Mouse (Mus musculus): ENCODE results near the gene Vill.

Vill gene

DNA sequence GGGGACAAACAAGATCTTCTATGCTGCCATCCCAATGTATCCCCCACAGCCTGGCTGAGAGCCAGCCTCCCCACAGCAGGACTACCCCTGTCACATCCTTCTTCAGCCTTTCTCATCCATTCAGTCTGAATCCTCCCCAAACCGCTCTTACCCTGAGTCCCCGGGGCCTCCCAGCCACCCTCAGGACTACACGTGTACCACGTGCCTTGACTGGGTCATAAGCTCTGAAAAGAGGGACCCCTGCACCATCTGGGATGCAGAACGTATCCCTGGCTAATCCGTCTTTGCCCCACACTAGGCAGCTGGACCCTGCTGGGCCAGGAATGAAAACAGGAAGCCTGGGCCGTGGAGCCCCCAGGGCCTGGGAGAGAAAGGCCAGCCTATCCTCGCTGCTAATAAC is 29.5 kb downstream of the Vill start:
- DNase-seq: no peak

DNA sequence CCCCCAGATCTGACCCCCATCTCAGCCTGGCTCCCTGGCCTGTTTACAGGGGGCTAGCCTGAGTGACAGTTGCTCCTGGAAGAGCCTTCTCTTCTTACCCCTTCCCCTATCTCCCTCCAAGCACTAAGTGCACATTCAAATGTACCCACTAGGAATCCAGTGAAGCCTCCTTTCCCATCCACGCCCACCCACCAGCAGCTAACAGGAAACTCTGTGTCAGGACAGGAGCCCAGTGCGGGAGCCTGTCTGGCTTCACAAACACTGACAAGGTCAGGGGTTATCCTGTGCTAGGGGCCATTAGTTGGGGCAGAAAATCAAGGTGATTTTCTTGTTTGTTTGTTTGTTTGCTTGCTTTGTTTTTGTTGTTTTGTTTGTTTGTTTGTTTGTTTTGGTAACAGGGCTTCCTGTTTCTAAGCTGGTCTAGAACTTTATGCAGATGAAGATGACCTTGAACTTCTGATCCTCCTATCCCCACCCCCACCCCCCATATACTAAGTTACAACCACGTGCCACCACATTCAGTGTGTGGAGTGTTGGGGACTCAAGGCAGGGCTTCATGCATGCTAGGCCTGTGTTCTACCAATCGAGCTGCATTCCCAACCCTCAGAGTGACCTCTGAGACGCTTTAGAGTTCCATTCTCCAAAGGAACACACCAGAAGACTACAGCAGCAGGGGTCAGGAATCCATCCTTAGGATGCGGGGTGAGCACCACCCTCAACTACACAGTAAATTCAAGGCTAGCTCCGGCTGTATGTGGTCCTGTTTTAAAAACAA is 30.3 kb downstream of the Vill start:
- no peak for DNase-seq

DNA sequence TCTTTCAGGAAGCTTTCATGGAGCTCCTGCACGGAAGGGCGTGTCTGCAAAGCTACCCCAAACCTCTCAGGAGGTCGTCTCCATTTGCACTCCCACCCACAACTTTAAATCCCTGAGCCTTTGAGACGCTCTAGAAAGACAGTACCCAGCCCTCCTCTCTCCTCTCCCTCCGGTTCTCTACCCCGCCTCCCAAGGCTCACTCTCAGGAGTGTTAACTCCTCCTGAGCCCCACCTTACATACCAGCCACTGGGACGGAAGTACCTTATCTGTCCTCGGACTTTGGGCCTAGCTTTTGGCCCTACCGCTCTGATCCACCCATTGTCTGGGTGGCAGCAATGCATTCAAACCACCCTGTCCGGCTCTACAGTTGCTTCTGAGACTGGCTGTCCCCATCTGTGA is 31.4 kb downstream of the Vill start:
- no peak for DNase-seq

DNA sequence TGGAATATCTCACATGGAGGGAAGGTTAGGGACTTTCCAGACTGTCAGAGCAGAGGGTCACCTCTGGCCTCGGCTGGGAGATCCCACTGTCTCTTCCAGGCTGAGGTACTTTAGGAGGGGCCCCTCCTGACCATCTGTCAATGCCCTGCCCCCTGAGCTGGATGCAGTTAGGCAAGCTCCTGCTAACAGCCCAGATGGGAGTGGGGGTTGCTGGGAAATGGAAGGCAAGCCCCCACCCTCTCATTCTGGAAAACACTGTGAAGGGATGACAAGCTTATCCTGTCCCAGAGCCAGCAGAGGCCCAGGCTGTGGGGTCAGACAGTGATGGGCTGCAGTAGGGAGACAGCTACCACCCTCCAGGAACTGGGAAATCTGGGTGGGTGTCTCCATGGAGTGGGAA is 33.9 kb downstream of the Vill start:
- no peak for DNase-seq

GRCm38 (mm10) chr9:119087309-119087708 is 34.7 kb downstream of the Vill start:
- DNase-seq: no peak

GRCm38 (mm10) chr9:119088148-119088801 is 35.7 kb downstream of the Vill start:
- peak; percentile 93 to 96 for DNase-seq

DNA sequence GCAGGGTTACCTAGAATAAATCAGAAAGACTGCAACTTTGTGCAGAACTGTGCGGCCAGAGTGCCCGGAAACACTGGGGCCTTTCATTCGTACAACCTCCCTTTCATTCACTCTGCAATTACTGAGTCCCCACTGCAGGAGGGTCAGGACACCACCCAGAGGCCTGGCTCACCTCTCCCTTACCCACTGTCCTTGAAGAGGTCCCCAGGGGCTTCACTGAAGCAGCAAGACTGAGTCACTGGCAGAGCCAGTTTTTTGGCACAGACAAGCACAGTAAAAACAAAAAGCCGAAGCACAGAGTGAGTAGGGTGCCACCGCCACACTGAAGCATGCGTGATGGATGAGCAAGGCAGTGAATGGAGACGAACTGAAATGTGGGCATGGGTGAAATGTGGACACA is 36.9 kb downstream of the Vill start:
- DNase-seq: no peak

DNA sequence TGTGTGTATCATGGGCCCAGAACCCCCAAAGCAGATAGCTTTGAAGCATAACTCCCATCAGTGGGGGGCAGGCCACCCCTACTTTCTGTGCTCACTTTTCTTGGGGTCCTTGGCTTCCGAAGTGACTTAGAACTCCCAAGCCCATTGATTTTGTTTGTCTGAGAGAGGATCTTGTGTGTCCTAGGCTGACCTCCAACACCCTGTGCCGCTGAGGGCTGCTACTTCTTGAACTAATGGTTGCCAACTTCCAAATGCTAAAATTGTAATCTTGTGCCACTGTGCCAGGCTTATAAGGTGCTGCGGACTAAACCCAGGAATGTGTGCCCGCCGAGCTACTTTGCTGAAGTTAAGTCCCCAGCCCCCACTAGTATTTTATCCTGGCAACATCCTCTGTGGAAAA is 37.9 kb downstream of the Vill start:
- DNase-seq: no peak

DNA sequence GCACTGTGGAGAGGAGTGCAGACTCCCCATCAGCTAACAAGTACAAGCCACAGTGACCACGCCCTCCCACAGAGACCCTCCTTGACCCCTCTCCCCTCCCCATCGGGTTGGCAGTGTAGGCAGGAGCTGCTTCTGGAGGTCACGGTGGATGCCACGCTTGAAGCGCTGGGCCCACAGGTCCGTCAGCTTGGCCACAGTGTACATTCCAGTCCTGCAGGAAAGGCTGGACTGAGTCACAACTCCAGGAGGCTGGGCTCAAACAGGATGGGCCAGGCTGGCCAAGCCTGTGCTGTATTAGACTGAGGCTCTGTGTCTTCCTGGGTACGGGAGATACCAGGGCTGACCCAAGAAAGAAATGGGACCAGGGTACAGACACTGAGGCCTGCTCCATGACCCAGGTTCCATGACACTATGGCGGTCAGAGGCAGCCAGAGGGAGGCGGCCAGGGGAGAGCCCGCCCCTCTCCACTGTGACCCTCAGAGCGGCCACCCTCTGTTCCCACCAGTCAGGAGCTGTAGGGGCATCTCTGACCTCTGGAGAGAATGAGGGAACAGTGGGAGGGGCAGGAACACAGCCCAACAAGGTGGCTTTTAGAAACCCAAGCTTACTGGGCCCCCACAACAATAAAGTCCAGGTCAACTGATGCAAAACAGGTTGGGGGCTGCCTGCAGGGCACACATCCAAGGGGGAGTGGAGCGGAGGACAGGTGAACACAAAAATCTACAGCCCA is 39.2 kb downstream of the Vill start:
- no peak for DNase-seq

DNA sequence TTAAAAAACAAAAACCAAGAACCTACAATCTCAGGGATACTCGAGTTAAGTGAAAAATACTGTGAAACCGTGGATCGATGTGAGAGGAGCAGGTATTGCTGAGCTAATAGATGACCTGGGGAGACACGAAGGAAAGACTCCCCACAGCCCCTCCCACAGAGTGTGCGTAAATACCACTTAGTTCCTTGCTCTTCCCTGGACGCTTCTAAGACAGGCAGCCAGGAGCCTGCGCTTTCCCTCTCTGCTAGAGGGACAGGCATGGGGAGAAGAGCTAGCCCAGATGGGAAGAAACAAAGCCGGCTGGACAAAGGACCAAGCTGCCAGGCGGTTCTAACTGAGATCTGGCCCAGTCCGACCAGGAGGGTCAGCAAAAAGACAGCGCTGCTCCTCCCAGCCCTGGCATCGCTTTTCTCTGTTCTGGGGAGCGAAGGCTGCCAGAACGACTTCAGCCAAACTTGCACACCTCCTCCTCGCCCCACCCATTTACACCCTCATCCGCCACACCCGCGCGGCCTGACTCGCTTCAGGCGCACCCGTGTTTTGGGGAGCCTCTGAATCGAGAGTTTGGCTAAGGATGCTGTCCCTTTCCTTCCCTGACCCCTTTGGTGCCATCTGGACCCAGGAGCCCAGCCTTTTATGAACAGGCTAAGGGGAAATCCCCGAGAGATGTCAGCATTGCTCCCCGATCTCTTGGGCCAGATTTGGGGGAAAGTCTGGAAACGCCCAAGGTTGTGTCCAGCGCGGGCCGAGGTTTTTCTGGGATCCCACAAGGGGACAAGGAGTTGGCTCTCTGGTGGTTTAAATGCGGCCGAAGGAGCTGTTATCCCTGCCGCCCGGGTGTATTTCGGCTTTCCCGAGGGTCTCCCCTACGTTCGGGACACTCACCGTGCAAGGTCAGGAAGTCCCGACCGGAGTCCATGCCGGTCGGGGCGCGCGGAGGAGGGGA is 40.2 kb downstream of the Vill start:
- DNase-seq: peak; percentile 27 to 45

- peak; percentile 89 to 94 for DNase-seq
Measured at GRCm38 (mm10) chr9:119093419-119094295, 41.1 kb downstream of the Vill start, which contains the start of gene Plcd1. TSS of gene Plcd1 (minus strand) at chr9:119093502.

DNA sequence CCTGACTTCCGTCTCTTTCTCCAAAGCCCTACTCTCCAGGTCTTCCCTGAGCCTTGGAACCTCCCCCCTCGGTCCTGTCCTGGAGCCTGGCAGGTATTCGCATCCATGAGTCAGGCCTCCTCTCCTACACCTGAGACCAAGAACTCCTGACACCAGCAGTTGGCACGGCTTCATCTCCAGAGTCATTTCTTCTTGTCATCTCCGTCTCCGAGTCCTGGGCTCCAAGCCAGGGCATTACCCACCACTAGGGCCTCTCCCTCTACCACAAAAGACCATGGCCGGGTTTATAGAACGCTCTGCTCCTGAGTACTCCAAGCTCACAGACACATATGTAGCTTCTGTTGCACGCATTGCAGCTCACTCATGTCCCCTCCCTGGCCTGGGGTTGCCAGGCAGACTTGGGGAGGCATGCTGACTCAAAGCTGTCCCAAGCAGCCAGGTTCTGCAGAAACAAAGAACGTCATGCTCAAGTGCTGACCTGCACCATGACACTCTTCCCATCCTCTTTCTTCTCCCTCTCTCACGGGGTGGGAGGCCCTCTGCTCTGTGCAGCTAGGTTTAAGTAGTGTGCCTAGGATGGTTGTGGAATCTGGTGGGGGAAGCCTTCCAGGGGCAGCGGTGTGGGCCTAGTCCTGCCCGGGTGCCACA is 42.0 kb downstream of the Vill start:
- no peak for DNase-seq

GRCm38 (mm10) chr9:119100177-119100898 is 47.8 kb downstream of the Vill start:
- peak; percentile 46 to 55 for DNase-seq

DNA sequence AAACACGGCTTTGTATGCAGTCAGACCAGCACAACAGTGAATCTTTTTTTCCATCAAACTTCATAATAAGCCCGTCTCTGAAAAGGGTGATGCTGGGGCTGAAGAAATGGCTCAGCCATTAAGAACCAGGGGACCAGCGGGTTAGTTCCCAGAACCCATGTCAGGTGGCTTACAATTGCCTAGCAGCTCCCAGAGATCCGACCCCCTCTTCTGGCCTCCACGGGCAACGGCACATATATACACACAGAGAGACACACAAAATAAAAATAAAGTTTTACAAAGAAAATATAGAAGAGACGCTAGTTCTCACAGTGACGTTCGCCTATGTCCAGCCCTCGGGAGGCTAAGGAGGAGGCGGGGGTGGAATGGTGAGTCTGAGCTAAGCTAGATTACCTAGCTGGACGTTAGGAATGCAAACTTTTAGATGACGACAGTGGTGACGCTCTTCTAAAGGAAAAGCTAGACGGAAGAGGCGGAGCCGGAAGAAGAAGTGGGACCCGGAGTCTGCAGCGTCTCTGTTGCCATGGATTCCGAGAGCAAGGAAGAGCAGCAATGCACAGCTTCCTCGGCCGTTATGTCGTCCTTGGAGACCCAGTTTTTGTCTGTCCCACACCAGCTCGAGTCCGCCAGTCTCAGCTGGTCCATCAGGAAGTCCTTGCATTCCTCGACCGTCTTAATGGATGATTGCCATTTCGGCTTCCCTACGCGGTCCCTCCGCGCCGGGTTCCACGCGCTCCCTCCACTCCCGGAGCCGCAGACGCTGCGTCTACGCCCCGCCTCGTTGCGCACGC is 49.6 kb downstream of the Vill start, which contains the start of gene Dlec1:
Gene Dlec1, plus strand, starts transcription at position 487 of the 791 bp plus-strand sequence.
- DNase-seq: peak; percentile 78 to 81

- DNase-seq: no peak
Measured at GRCm38 (mm10) chr9:119102783-119103113, 50.2 kb downstream of the Vill start.

- DNase-seq: no peak
Measured at GRCm38 (mm10) chr9:119107566-119107965, 55.0 kb downstream of the Vill start.

DNA sequence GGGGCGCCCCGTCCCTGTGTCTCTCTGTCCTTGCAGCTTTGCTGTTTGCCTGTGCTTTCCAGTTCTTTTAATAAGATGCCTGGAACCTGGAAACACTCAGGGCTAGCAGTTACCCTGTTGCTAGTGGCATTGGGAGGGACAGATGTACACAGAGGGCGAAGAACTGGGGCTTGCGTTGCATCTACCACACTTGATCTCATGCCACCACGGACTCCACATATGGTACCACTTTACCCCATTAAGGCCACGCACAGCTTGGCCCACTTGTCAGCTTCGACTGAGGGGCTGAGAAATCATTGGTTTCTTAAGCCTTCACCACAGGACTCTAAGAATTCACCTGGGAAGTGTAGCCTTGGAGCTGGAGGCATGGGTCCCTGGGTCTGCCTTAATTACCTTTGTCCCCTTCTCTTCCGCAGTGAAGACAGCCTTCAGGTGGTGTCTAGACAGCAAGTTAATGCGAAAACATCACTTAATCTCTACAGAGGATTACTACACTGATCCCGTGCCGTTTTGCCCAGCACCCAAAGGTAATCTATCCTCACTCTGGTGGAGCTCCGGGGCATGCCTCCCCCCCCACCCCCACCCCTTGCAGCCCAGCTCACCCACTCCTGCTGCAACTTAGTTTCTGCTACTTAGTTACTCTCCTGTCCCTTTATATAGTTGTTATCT is 57.2 kb downstream of the Vill start:
- DNase-seq: no peak

DNA sequence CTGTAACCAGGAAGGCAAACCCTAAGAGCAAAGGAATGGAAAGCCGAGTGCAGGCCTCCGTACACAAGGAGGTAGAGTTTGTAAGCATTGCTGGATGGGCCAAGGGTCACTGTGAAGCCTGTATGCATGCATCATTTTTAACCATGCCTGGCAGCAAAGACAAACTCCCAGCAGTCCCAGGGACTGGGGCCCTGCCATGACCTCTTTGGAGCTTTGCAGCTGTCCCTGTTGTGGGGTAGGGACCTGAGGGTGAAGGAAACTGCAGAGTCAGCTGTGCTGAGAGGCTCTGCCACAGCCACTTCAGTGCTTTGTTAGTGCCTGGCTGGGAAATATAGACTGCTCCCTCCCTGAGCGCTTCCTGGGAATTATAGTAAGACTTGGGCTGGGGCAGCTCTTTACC is 58.1 kb downstream of the Vill start:
- no peak for DNase-seq

DNA sequence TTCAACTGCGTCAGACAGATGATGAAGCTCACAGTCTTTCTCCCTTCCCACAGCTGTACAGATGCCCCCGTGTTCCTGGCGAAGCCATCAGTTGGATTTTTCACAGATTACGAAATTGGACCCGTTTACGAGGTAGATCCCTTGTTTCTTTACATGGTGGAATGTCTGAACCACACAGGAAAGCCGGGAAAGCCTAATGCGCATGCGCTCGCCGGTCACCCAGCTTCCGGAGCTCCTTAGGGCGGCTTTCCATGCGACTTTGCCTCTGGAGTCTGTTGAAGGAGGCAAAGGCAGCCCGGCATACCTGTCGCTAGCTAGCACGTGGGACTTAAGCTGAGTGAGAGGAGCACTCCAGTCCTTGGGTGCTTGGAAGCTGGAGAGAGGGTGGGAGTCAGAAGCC is 62.3 kb downstream of the Vill start:
- DNase-seq: no peak
